Mouse (Mus musculus) heart, adult 2 months (tissue): ENCODE measurements around the gene Tbc1d10a. TPM values are rescaled to one million over a fixed set of nuclear protein-coding genes. Genes with fewer than 3 reads are reported as not detected.
A peak's percentile ranks its signal among the peaks of the same experiment; 100 is the strongest.

Experiments
- DNase-seq, 2 experiments: peaks; one replicate each; pipeline ENCODE4 v3.0.0; 2021
- H3K27ac ChIP-seq: fragments of 200-600 bp; 2 replicates; pipeline ENCODE4 v1.8.1; 2022
- H3K27me3 ChIP-seq: fragments of 200-500 bp; 2 replicates; pipeline ENCODE4 v1.6.1; 2012; ENCODE audit warnings: mild to moderate bottlenecking, low read length, inconsistent platforms, mixed read lengths; ENCODE audit not compliant: control insufficient read depth, insufficient read depth
- H3K36me3 ChIP-seq: fragments of 200-500 bp; 2 replicates; pipeline ENCODE4 v1.6.1; 2012; ENCODE audit warnings: low read length, inconsistent platforms; ENCODE audit not compliant: control insufficient read depth, insufficient read depth
- H3K4me1 ChIP-seq: fragments of 200-500 bp; 2 replicates; pipeline ENCODE4 v1.6.1; 2011; ENCODE audit warnings: low read length; ENCODE audit not compliant: control insufficient read depth, insufficient read depth
- H3K4me3 ChIP-seq: fragments of 200-600 bp; 2 replicates; pipeline ENCODE4 v1.8.1; 2022
- H3K79me2 ChIP-seq: fragments of 200-500 bp; replicated peaks from 2 replicates; pipeline ENCODE4 v1.6.1; 2012; ENCODE audit warnings: mild to moderate bottlenecking, inconsistent platforms, low read length, moderate library complexity, mixed read lengths; ENCODE audit not compliant: control insufficient read depth, insufficient read depth
- H3K9ac ChIP-seq: fragments of 200-500 bp; 2 replicates; pipeline ENCODE4 v1.6.1; 2012; ENCODE audit warnings: low read depth, mild to moderate bottlenecking, control low read depth, inconsistent platforms, low read length, mixed read lengths
- CTCF ChIP-seq: fragments of 200-600 bp; IDR thresholded peaks from 2 replicates; pipeline ENCODE4 v1.8.1; 2022; ENCODE audit warnings: antibody characterized with exemption, mild to moderate bottlenecking, moderate library complexity
- EP300 ChIP-seq: fragments of 200-500 bp; IDR thresholded peaks from 2 replicates; pipeline ENCODE4 v1.6.1; 2011; ENCODE audit warnings: low read depth, low read length, control low read depth; ENCODE audit not compliant: insufficient read depth
- POLR2A ChIP-seq: fragments of 200-500 bp; IDR thresholded peaks from 2 replicates; pipeline ENCODE4 v1.6.1; 2011; ENCODE audit warnings: mild to moderate bottlenecking, low read depth, low read length, control low read depth; ENCODE audit not compliant: insufficient read depth
- WGBS: fragments of 180-500 bp; shearing (Covaris S2); methylation state at CpG from one replicate; pipeline ENCODE4 v1.1.7; 2018; 5-methylcytosine and 5-hydroxymethylcytosine counted together
- intact Hi-C: fragments of 180-260 bp; cut with DNase I; formaldehyde crosslinking; loops from one replicate; pipeline ENCODE4 v1.15.1; 2025
- polyA plus RNA-seq: library from polyadenylated mRNA; depleted of rRNA; stranded (reverse); fragments of >200 nt; gene quantifications from 2 replicates; pipeline ENCODE4 v1.2.3, GENCODE M21; 2012
- total RNA-seq, 2 experiments: library from RNA; stranded (reverse); gene quantifications; 2 replicates each; pipeline ENCODE4 v1.2.3; 2021

Tbc1d10a gene
- total and polyA plus RNA-seq, 3 experiments = 10.1 to 17.3 (median 10.7) TPM

GRCm38 (mm10) chr11:4256846-4257607 is 70.4 kb downstream of the Tbc1d10a start, which contains the start of gene Lif:
TSS of gene Lif (plus strand) at chr11:4257557.
- Histone ChIP-seq H3K9ac (no peak within 1 kb of the TSS), H3K27ac (no peak within 1 kb of the TSS), H3K4me1 (peaks cover 4% of the 10 kb centered on the region), H3K79me2 (no peaks in the 10 kb centered on the region), H3K36me3 (no peaks in the 10 kb centered on the region), H3K27me3 (no peaks in the 10 kb centered on the region), H3K4me3 (no peak within 1 kb of the TSS)
- intact Hi-C loops = no loop called here
- WGBS = 68% methylated on average over 11 of the region's 11 CpGs
- TF ChIP-seq EP300 (no peak), CTCF (no peak), POLR2A (no peak)
- no peak for DNase-seq

- H3K79me2 ChIP-seq = no peaks in the 10 kb centered on the region
- no peaks in the 10 kb centered on the region for H3K36me3 ChIP-seq
- no peaks in the 10 kb centered on the region for H3K27me3 ChIP-seq
- TF ChIP-seq EP300 (no peak), POLR2A (no peak), CTCF (no peak)
- DNase-seq = no peak
- H3K4me1 ChIP-seq = peaks cover 5% of the 10 kb centered on the region
- WGBS = 45% methylated on average over 5 of the region's 5 CpGs
- H3K4me3 ChIP-seq = no peak overlapping the region
- intact Hi-C loops = loop anchor here (1.0 to 2.0 kb wide), 2 partner anchors 37 to 69 kb away; no protein-coding TSS in a partner anchor
- no peak overlapping the region for H3K9ac ChIP-seq
- no peak overlapping the region for H3K27ac ChIP-seq
These were observed 71.2 kb downstream of the Tbc1d10a start for GRCm38 (mm10) chr11:4257756-4258155.

GRCm38 (mm10) chr11:4258657-4259082 is 72.1 kb downstream of the Tbc1d10a start:
- no peaks in the 10 kb centered on the region for H3K27me3 ChIP-seq
- intact Hi-C loops = loop anchor here (1.0 to 2.0 kb wide), 3 partner anchors 38 to 164 kb away; no protein-coding TSS in a partner anchor
- no peaks in the 10 kb centered on the region for H3K79me2 ChIP-seq
- WGBS = under 1% methylated on average over 7 of the region's 7 CpGs
- no peak overlapping the region for H3K9ac ChIP-seq
- peak; percentile 85 to 93 for DNase-seq
- peak; percentile 96; the same call in 1 of the 2 replicates for TF ChIP-seq CTCF
- TF ChIP-seq POLR2A = no peak
- TF ChIP-seq EP300 = peak; percentile 97
- H3K4me3 ChIP-seq = no peak overlapping the region
- no peak overlapping the region for H3K27ac ChIP-seq
- no peaks in the 10 kb centered on the region for H3K36me3 ChIP-seq
- peaks cover 5% of the 10 kb centered on the region for H3K4me1 ChIP-seq

GRCm38 (mm10) chr11:4260463-4261187 is 74.0 kb downstream of the Tbc1d10a start:
- H3K4me1 ChIP-seq = peaks cover 7% of the 10 kb centered on the region
- no peaks in the 10 kb centered on the region for H3K27me3 ChIP-seq
- H3K36me3 ChIP-seq = no peaks in the 10 kb centered on the region
- peak; percentile 58 to 59 for DNase-seq
- H3K4me3 ChIP-seq = no peak overlapping the region
- H3K9ac ChIP-seq = no peak overlapping the region
- WGBS = 11% methylated on average over 14 of the region's 14 CpGs
- H3K27ac ChIP-seq = no peak overlapping the region
- intact Hi-C loops = no loop called here
- TF ChIP-seq CTCF (no peak), EP300 (no peak), POLR2A (no peak)
- no peaks in the 10 kb centered on the region for H3K79me2 ChIP-seq

GRCm38 (mm10) chr11:4261188-4261494 is 74.6 kb downstream of the Tbc1d10a start:
- H3K79me2 ChIP-seq = no peaks in the 10 kb centered on the region
- no peak overlapping the region for H3K4me3 ChIP-seq
- no peaks in the 10 kb centered on the region for H3K36me3 ChIP-seq
- intact Hi-C loops = no loop called here
- H3K27ac ChIP-seq = no peak overlapping the region
- H3K4me1 ChIP-seq = peaks cover 7% of the 10 kb centered on the region
- DNase-seq = peak; percentile 58 to 69
- WGBS = 42% methylated on average over 7 of the region's 7 CpGs
- no peak overlapping the region for H3K9ac ChIP-seq
- TF ChIP-seq CTCF = peak; percentile 65
- TF ChIP-seq POLR2A = no peak
- TF ChIP-seq EP300 = no peak
- H3K27me3 ChIP-seq = no peaks in the 10 kb centered on the region

GRCm38 (mm10) chr11:4261969-4262368 is 75.4 kb downstream of the Tbc1d10a start:
- H3K27ac ChIP-seq = no peak overlapping the region
- TF ChIP-seq CTCF (peak; percentile 49), POLR2A (no peak), EP300 (no peak)
- H3K4me3 ChIP-seq = no peak overlapping the region
- H3K79me2 ChIP-seq = no peaks in the 10 kb centered on the region
- H3K27me3 ChIP-seq = no peaks in the 10 kb centered on the region
- intact Hi-C loops = no loop called here
- 24% methylated on average over 5 of the region's 5 CpGs for WGBS
- DNase-seq = peak in 1 of 2 experiments; percentile 39
- H3K36me3 ChIP-seq = no peaks in the 10 kb centered on the region
- peaks cover 7% of the 10 kb centered on the region for H3K4me1 ChIP-seq
- no peak overlapping the region for H3K9ac ChIP-seq
